In genomic region chr9:104594550-104594949, GRCm38 (mm10) we compare ENCODE assay signal across 9 mouse cellular contexts. TPM values are rescaled to one million over a fixed set of nuclear protein-coding genes. Genes with fewer than 3 reads are reported as not detected.
DNase-seq lines count a peak whose midpoint lies in the region; ATAC-seq and TF ChIP-seq lines count a peak whose summit lies in the region.
"Had no signal": no experiment of that assay in that cellular context is flagged by ENCODE, and none has a peak within 500 bp of the region (broad histone marks: within the 10 kb centered on the region; RNA-seq: fewer than 3 reads in every experiment).

No protein-coding gene starts in this region.

- no peaks in the 10 kb centered on the region; the same call in 1 of the 2 replicates for H3K4me1 ChIP-seq in heart, embryonic 15.5 days (replicated peaks)
- H3K4me1 ChIP-seq in heart, embryonic 11.5 days (ENCODE audit: control insufficient read depth, insufficient read depth, low read length): no peaks in the 10 kb centered on the region
- peaks cover 12% of the 10 kb centered on the region for H3K4me1 ChIP-seq in neural tube, embryonic 13.5 days (replicated peaks)
- H3K4me1 ChIP-seq in hindbrain, embryonic 16.5 days (ENCODE audit: control insufficient read depth, insufficient read depth, low read depth, low read length): peaks cover 4% of the 10 kb centered on the region
- H3K4me1 ChIP-seq in liver, postnatal 0 days (ENCODE audit: insufficient read depth): no peaks in the 10 kb centered on the region

- DNase-seq in neural tube, embryonic 10.5 days (ENCODE audit: extremely low spot score, low spot score): no peak
- DNase-seq in liver, postnatal 0 days: no peak
- no peak for DNase-seq in layer of hippocampus, adult 9-10 months (ENCODE audit: low spot score)
- DNase-seq: thymus, postnatal 4 days had no signal

- no peak overlapping the region for H3K4me2 ChIP-seq in heart, embryonic 15.5 days
- H3K4me2 ChIP-seq in heart, embryonic 11.5 days: no peak overlapping the region
- no peak overlapping the region for H3K4me2 ChIP-seq in neural tube, embryonic 13.5 days
- no peak overlapping the region for H3K4me2 ChIP-seq in hindbrain, embryonic 16.5 days (ENCODE audit: low read length)
- H3K4me2 ChIP-seq in liver, postnatal 0 days (ENCODE audit: low read depth, low read length): no peak overlapping the region
- H3K4me2 ChIP-seq: embryonic facial prominence, embryonic 13.5 days had no signal

- TF ChIP-seq EP300 in liver, postnatal 0 days (IDR thresholded peaks at IDR 0.05; ENCODE audit: low read depth): no peak

- peaks cover 6% of the 10 kb centered on the region; the same call in 1 of the 2 replicates for H3K9me3 ChIP-seq in heart, embryonic 15.5 days (replicated peaks)
- peaks cover 6% of the 10 kb centered on the region; the same call in 1 of the 2 replicates for H3K9me3 ChIP-seq in heart, embryonic 11.5 days (replicated peaks; ENCODE audit: control insufficient read depth, low read length)
- no peaks in the 10 kb centered on the region for H3K9me3 ChIP-seq in neural tube, embryonic 13.5 days
- no peaks in the 10 kb centered on the region for H3K9me3 ChIP-seq in hindbrain, embryonic 16.5 days (ENCODE audit: control insufficient read depth, low read length)
- 0 out of 2 replicates have a peak, but pooled peaks cover 6% of the 10 kb centered on the region for H3K9me3 ChIP-seq in liver, postnatal 0 days (ENCODE audit: low read length)
- H3K9me3 ChIP-seq: embryonic facial prominence, embryonic 13.5 days had no signal

- no peak overlapping the region for H3K27ac ChIP-seq in heart, embryonic 15.5 days
- H3K27ac ChIP-seq in heart, embryonic 11.5 days (ENCODE audit: low read depth, low read length): no peak overlapping the region
- peak overlapping the region; percentile 72 for H3K27ac ChIP-seq in neural tube, embryonic 13.5 days (replicated peaks)
- H3K27ac ChIP-seq in hindbrain, embryonic 16.5 days (ENCODE audit: low read depth, low read length): 0 out of 2 replicates have a peak overlapping the region, but pooled peaks have one; percentile 21
- no peak overlapping the region for H3K27ac ChIP-seq in liver, postnatal 0 days (ENCODE audit: low read depth)
- H3K27ac ChIP-seq: embryonic facial prominence, embryonic 13.5 days had no signal

- no peaks in the 10 kb centered on the region for H3K36me3 ChIP-seq in heart, embryonic 15.5 days
- H3K36me3 ChIP-seq in heart, embryonic 11.5 days (ENCODE audit: control insufficient read depth, insufficient read depth, low read length): no peaks in the 10 kb centered on the region
- H3K36me3 ChIP-seq in neural tube, embryonic 13.5 days: no peaks in the 10 kb centered on the region
- no peaks in the 10 kb centered on the region for H3K36me3 ChIP-seq in hindbrain, embryonic 16.5 days (ENCODE audit: control insufficient read depth, insufficient read depth, low read length)
- H3K36me3 ChIP-seq in liver, postnatal 0 days (replicated peaks; ENCODE audit: insufficient read depth, low read length): no peaks in the 10 kb centered on the region
- H3K36me3 ChIP-seq: embryonic facial prominence, embryonic 13.5 days had no signal

- no peaks in the 10 kb centered on the region for H3K27me3 ChIP-seq in heart, embryonic 15.5 days
- H3K27me3 ChIP-seq in heart, embryonic 11.5 days (ENCODE audit: control insufficient read depth, insufficient read depth, low read length): no peaks in the 10 kb centered on the region
- no peaks in the 10 kb centered on the region for H3K27me3 ChIP-seq in neural tube, embryonic 13.5 days
- no peaks in the 10 kb centered on the region for H3K27me3 ChIP-seq in hindbrain, embryonic 16.5 days (replicated peaks; ENCODE audit: control insufficient read depth, insufficient read depth, low read length)
- H3K27me3 ChIP-seq in liver, postnatal 0 days (ENCODE audit: insufficient read depth, low read length): no peaks in the 10 kb centered on the region
- H3K27me3 ChIP-seq: embryonic facial prominence, embryonic 13.5 days had no signal

- no peak overlapping the region for H3K9ac ChIP-seq in heart, embryonic 15.5 days
- no peak overlapping the region for H3K9ac ChIP-seq in heart, embryonic 11.5 days (ENCODE audit: low read depth, low read length)
- no peak overlapping the region for H3K9ac ChIP-seq in neural tube, embryonic 13.5 days
- no peak overlapping the region for H3K9ac ChIP-seq in hindbrain, embryonic 16.5 days (ENCODE audit: low read depth, low read length)
- H3K9ac ChIP-seq in liver, postnatal 0 days (replicated peaks): no peak overlapping the region
- H3K9ac ChIP-seq: embryonic facial prominence, embryonic 13.5 days had no signal

- TF ChIP-seq CTCF in liver, postnatal 0 days (IDR thresholded peaks at IDR 0.05; ENCODE audit: low read depth): no peak

- no peak overlapping the region for H3K4me3 ChIP-seq in heart, embryonic 15.5 days
- H3K4me3 ChIP-seq in heart, embryonic 11.5 days (ENCODE audit: low read depth, low read length): no peak overlapping the region
- no peak overlapping the region for H3K4me3 ChIP-seq in neural tube, embryonic 13.5 days
- no peak overlapping the region for H3K4me3 ChIP-seq in hindbrain, embryonic 16.5 days (ENCODE audit: low read length)
- no peak overlapping the region for H3K4me3 ChIP-seq in liver, postnatal 0 days (ENCODE audit: low read depth, low read length)
- H3K4me3 ChIP-seq: embryonic facial prominence, embryonic 13.5 days had no signal

- WGBS in heart, embryonic 15.5 days: 23% methylated on average over 5 of the region's 5 CpGs
- WGBS in heart, embryonic 11.5 days (ENCODE audit: insufficient replicate concordance): 36% methylated on average over 5 of the region's 5 CpGs
- 36% methylated on average over 5 of the region's 5 CpGs for WGBS in neural tube, embryonic 13.5 days
- 34% methylated on average over 5 of the region's 5 CpGs for WGBS in hindbrain, embryonic 16.5 days
- WGBS in liver, postnatal 0 days (ENCODE audit: insufficient replicate concordance): 47% methylated on average over 5 of the region's 5 CpGs

- 0 out of 2 replicates have a peak, but pooled peaks have one; percentile 10 for ATAC-seq in heart, embryonic 15.5 days (replicated peaks; ENCODE audit: insufficient number of reproducible peaks, insufficient read depth, low FRiP score, low read depth)
- ATAC-seq in heart, embryonic 11.5 days (replicated peaks; ENCODE audit: insufficient number of reproducible peaks, low FRiP score, low TSS enrichment): no peak
- peak; percentile 65 for ATAC-seq in neural tube, embryonic 13.5 days (ENCODE audit: low read depth)
- ATAC-seq in hindbrain, embryonic 16.5 days: peak; percentile 88
- ATAC-seq in liver, postnatal 0 days: no peak

RNA-seq across cellular contexts. Expression of gene Cpne4, which starts 47.5 kb away (rescaled TPM):
- polyA plus RNA-seq in heart, embryonic 15.5 days (2015; fragmentation: Nextera tagmentation; extraction: Ambion mirVana): 0.06 and 0.14 TPM in 2 replicates
- 0.31 and 0.64 TPM in 2 replicates for polyA plus RNA-seq in heart, embryonic 11.5 days (2014; fragmentation: Nextera tagmentation; extraction: Ambion mirVana)
- polyA plus RNA-seq in neural tube, embryonic 13.5 days (2015; fragmentation: Nextera tagmentation; extraction: Ambion mirVana): 11.7 and 14.2 TPM in 2 replicates
- 13.0 and 17.8 TPM in 2 replicates for polyA plus RNA-seq in hindbrain, embryonic 16.5 days (2015; fragmentation: Nextera tagmentation; extraction: Ambion mirVana)
- not detected in 2 replicates for polyA plus RNA-seq in liver, postnatal 0 days (2015; fragmentation: Nextera tagmentation; extraction: Ambion mirVana)

Comparison
In these comparisons a context has a peak if more than half of its experiments do, and no peak if none do; other contexts are left out.
1. ATAC-seq: peak in heart, embryonic 15.5 days (single experiment), neural tube, embryonic 13.5 days (single experiment) and hindbrain, embryonic 16.5 days (single experiment); none in heart, embryonic 11.5 days (single experiment) and liver, postnatal 0 days (single experiment).
2. H3K27ac ChIP-seq: peak in neural tube, embryonic 13.5 days (single experiment) and hindbrain, embryonic 16.5 days (single experiment); none in heart, embryonic 15.5 days (single experiment), heart, embryonic 11.5 days (single experiment) and liver, postnatal 0 days (single experiment).